Mouse (Mus musculus): Measurements from ENCODE around the gene Uncx.

GRCm38 (mm10) chr5:139512201-139512600 lies 31.1 kb upstream of the Uncx start:
- no peak for TF ChIP-seq POLR2A (IDR thresholded peaks at IDR 0.05; ENCODE audit: low read depth, low read length)
- no peak for TF ChIP-seq CTCF (conservative IDR thresholded peaks at IDR 0.05; ENCODE audit: insufficient read depth, insufficient read length, low read depth, low read length)

Measured in kidney, adult 2 months (tissue).